Mouse (Mus musculus): ENCODE results near the gene Mitf.

Mitf gene

DNA sequence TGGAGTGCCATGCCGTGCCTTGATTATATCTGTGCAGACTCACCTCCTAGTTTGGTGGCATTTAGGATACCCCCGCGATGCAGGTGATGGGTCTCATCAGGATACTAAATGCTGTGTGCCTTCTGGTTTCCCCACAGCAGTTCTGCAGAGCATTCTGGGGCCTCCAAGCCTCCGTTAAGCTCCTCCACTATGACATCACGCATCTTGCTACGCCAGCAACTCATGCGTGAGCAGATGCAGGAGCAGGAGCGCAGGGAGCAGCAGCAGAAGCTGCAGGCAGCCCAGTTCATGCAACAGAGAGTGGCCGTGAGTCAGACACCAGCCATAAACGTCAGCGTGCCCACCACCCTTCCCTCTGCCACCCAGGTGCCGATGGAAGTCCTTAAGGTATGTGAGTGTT, 134.1 kb downstream of the Mitf start:
- in situ Hi-C loops (cut with MboI): no loop called here

DNA sequence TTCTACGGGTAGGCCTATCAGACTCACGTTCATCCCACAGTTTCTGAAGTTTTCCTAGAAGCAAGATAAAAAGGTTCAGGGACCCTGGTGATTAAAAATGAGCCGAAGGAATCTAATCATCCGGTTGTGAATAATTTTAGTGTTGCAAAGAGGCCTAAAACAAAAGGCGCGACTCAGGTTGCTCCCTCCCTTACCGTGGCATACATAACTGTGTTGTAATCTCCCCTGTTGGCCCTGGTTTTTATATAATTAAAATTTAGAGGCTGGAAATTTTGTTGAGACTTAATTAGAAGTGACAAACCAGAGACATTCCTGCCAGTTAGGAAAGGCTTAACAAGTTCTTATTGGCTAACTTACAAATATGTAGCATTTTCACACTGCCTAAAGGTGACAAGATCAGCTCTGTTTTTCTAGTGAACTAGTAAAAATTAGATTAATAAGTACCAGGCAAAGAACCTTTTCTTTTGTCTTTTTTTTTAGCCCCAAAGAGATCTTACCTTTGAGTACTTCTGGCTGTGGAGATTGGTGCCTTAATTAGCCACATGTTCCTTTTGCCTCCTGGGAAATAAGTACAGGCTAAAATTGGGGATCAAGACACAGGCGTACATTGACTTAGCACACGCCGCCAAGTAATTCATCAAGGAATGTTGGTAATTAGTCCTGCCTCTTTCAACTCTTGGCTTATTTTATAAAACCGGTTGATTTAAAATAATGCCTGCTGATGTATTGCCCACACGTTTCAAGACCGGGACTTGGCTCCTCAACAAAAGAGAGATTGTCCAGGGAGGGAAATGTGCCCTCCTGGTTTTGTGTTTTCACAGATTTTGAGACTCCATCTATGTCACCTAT, 143.4 kb downstream of the Mitf start:
- in situ Hi-C loops (cut with MboI): no loop called here

DNA sequence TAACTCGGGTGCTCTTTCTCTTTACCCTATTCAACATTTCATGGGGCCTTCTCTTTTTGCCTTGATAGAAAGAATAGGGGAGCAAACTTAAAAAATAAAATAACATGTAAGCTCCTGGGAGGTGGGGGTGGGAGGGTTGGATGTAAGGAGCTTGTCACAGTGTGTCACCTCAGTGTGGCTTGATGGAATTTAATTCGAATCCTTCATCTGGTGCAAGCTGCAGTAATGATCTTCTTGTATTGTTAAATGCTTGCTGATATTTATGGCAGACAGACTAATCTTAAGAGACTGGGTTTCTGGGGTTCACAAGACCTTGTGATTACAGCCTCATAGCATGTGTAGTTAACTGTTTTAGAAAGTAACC, 144.0 kb downstream of the Mitf start:
- in situ Hi-C loops (cut with MboI): no loop called here

DNA sequence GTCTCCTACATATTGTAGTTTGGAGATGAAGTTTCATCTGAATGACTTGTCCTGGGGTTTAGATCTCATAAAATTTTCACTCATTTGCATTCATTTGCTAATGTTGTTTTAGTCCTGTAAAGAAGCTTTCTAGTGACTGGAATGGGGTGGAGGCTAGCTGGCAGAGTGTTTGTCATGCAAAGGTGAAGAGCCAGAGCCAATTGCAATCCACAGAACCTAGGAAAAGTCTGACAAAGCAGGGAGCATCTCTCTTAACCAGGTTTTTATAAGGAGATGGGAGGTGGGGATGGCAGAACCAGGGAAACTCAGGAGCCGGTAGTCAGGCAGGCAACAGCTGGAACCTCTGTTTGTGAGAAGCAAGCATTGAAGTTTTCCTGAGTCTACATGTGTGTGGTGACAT, 144.9 kb downstream of the Mitf start:
- in situ Hi-C loops (cut with MboI): no loop called here

DNA sequence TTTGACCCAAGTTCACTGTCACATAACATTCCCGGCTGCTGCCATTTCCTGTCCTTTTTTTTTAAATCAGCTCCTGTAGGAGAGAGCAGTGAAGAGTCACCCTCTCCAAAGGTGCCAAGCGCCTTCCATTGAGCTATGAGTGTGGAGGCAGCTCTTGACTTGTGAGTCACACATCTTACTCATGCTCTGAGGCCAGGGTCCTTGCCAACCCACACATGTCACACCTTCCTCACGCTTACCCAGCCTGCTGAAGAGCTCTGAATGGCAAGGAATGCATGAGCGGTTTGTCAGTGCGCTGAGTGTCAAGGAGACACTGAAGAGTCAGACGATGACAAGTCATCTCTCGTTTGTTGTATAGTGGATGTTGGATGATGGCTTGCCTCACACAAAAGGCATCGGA, 146.0 kb downstream of the Mitf start:
- in situ Hi-C loops (cut with MboI): no loop called here

DNA sequence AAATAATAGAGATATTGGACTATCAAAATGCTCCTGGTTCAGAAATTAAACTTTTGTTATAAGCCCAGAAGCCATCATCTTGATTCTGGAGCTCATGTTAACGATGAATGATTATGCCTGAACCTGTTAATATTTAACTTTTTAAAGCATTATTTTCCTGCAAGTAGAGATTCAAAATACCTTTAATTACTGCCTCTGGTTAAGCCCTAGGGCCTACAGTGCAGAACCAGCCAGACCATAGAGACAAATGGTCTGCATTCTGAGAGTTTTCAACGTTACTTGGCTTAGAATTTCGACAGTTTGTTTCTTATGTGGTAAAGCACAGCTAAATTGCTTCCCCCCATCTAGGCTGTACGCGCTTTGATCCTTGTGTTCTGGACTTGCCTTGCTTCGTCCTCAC, 149.3 kb downstream of the Mitf start:
- in situ Hi-C loops (cut with MboI): no loop called here

DNA sequence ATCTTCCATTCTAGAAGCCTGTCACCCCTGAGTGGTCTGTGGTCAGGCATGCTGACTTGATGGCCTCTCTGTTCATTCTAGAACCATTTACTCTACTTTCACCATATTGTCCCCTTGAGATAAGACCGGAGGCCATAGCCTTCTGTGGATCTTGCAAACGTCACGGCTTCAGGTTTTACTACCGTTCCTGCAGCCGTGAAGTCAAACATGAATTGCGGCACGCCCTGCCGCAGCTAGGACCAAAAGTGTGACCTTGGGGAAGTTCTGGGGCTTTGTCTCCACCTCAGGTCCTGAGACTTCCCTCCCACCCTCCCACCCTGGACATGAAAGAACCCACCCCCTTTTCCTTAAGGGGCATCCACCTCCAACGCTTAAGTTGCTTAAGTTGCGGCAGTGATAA, 149.8 kb downstream of the Mitf start:
- in situ Hi-C loops (cut with MboI): no loop called here

DNA sequence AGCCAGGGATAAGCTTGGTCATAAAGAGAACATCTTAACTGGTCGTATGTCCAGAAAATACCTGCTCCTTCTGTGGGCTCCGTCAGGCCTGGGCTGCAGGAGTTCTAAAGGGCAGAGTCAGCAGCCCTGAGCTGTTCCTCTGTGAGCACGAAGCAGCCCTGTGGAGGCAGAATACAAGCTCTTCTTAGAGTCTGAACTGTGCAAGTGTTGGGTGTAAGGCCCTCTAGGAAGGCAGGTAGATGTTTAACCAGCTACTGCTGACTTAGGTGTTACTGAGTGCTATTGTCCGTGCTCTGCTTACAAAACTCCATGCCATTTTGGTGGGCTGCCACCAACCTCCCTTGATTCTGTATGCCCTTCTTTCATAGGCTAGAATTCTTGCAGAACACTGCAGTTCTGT, 151.4 kb downstream of the Mitf start:
- in situ Hi-C loops (cut with MboI): no loop called here

DNA sequence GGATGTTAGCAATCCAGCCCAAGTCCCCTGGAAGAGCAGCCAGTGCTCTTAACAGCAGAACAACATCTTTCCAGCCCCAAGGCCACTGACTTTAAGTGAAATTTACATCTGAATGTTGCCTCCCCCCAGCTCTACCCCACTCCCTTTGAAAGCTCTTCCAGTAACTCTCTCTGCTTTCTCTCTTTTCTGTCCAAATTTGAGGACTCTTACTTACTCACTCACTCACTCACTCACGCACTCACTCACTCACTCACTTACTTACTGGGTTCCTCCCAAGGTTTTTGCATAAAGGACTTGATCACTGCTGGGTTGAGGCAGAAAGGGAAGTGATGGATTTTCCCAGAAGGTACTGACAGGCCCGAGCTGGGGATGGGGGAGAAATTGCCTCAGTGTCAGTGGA, 154.9 kb downstream of the Mitf start:
- in situ Hi-C loops (cut with MboI): no loop called here

DNA sequence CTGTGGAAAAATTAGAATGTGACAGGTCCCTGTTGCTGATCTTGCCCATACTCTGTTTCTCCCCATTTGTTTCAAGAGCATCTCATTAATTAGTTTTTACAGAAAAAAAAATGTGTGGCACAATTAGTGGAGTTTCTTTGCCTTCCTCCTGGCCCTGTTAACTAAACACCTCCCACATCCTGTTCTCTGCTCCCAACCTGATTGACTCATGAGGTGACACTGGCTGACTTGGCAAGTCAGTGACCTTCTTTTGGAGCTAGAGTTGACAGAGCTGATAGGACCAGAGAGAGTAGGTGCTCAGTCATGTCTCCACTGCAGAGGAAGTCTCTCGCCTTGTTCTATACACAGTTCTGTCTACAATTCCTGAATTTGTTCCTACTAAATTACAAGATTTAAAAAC, 155.5 kb downstream of the Mitf start:
- in situ Hi-C loops (cut with MboI): no loop called here

DNA sequence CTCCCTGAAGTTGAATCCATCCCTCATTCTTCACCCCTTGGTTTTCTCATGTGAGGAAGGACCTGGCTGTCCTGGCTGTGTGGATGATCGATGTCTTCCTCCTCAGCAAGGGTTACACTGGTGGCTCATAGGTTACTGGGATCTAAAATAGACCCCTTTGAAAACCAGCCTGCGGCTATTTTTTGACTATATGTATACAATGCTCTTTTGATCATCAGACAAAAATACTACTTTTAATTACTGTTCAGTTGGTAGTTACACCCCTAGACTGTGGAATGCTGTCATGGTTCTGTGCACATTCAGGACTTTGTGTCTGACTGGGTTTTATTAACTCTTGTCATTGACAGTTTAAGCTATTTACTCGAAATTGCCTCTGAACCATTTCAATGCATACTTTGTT, 157.9 kb downstream of the Mitf start:
- in situ Hi-C loops (cut with MboI): no loop called here

DNA sequence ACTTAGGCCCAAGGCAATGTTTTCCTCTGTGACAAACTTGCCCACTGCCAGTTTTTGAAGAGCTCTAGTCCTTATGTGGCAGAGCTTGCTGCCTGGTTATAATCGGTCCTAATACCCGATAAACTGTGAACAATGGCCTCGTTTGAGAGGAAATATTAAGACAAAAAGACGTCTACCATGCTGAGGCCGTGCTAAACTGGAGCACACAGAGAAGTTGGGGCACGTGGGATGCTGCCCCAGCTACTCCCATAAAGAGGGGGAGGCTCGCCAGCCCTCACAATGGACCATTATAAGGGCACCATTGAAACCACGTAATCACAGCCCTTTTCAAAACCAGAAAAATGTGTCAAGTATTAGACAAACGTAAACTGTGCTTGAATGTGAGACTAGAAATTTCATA, 174.8 kb downstream of the Mitf start:
- in situ Hi-C loops (cut with MboI): no loop called here

DNA sequence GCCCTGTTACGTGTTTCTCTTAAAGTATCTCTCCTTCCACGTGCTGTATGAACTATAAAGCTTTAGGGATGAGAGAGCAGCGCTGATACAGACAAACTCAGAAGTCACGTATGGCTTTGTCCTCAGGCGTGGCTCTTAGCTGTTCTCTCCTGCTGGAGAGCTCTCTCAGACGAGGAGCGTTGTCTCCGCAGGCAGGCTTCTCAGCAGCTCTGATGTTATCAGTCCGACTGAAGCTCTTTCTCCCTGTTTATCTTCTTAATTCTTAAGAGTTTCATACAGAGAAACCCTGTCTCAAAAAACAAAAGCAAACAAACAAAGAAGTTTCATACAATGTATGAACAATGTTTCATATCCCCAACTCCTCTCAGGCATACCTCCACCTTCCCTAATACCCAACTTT, 178.8 kb downstream of the Mitf start:
- in situ Hi-C loops (cut with MboI): no loop called here

DNA sequence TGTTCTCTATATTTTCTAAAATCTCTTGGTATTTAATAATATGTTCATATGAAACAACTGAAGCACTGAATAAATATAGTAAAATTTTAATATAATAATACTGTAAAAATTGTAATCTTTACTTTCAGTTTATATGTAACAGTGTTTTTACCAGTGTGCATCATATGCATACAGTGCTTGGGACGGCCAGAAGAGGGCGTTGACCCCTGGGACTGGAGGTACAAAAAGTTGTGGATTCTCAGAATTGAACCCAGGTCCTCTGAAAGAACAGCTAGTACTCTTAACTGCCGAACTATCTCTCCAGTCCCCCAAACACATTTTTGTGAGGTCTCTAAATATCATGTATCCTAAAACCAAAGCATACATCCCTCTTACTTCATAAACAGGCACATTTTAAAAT, 179.6 kb downstream of the Mitf start:
- in situ Hi-C loops (cut with MboI): no loop called here

DNA sequence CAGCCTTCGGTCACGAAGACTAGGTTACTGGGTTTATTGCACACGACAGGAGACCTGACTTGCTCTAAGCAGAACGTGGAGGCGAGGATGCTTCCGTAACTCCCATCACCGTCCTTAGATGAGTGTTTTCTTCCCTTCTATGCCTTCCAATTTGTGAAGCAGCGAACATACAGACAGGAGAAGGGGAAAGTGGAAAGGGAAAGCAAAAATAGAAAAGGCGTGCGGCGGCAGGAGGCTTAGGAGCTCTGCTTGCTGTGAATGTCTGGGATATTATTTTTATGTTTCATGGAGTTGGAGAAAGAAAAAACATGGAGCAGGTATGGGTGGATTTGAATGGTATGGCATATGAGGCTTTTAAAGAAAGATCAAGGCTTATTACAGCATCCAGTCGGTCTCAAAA, 186.7 kb downstream of the Mitf start:
- in situ Hi-C loops (cut with MboI): no loop called here

DNA sequence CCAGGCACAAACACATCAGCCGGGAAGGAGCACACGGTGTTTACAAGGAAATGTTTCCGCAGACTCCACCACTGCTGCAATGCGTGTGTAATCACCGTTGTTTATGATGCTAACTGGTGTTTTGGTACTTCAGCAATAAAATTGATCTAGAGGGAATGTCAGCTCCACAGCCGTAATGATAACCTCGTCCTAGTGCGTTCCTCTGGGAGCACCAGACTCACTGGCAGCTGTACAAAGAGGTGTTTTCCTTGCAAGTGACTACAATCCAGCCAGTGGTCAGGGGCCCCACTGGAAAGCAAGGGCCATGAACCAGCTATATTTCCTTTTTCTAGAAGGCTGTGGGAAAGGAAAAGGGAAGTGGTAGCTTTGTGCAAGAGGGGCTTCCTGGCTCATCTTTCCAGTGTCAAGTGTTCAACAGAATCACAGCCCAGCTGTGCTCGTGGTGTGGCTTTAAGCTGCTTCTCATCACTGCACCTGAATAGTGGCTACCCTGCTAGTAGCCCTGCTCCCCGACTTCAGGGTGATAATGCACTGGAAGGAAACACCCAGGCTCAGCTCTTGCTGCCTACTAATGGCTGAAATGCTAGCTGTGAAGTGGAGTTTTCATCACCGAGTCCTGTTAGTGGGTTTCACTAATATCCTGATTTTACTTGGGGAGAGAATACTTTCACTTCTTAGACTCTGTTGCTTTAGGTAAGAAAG, 188.9 kb downstream of the Mitf start:
- in situ Hi-C loops (cut with MboI): no loop called here

DNA sequence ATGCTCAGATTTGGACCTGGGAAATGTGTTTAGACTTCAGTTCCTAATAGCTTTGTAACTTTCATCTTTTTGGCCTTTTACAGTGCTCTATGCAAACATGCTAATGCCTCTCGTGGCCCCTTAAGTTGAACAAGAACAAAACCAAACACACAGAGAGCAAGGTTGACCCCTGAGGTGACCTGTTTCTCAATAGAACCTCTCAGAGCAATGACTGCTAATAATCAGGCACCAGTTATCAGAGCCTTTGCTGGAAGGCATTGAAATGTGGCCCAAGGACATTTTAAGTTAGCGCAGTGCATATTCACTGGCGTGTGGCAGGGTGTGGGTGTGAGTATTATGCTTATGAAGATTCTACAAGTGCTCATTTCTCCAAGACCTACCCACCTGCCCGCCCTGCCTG, 194.7 kb downstream of the Mitf start:
- in situ Hi-C loops (cut with MboI): no loop called here

DNA sequence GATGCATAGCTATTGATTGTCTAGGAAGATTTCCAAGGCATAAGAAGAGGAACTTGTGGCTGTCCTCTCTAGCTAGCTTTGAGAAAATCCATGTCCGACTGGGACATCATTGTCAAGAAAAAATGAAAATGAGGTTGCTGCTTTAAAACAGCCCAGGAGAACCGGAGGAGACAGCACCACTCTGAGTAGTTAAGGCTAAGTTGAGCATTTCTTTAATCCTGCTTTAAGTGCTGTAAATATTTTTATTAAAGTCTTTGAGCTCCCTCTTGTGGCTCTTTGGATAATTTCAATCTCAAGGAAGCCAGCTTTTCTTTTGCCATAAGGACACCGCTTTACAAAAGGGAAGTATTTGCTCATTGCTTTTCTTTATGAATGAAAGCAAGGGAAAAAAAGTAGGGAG, 196.3 kb downstream of the Mitf start:
- in situ Hi-C loops (cut with MboI): no loop called here

DNA sequence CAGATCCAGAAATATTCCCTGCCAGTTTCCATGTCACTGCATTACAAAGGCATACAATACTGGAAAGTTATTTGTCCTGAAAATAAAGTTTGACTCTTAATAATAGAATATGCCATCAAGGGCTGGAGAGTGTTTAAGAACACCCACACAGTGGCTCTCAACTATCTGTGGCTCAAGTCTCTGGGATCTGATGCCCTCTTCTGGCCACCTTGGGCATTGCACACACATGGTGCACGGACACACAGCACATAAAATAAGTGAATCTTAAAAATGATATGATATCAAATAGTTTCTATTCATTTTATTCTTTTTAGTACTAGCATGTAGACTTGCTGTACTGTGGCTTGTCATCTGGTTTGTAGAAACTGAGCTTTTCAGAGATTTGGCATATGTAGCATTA, 198.7 kb downstream of the Mitf start:
- in situ Hi-C loops (cut with MboI): no loop called here

DNA sequence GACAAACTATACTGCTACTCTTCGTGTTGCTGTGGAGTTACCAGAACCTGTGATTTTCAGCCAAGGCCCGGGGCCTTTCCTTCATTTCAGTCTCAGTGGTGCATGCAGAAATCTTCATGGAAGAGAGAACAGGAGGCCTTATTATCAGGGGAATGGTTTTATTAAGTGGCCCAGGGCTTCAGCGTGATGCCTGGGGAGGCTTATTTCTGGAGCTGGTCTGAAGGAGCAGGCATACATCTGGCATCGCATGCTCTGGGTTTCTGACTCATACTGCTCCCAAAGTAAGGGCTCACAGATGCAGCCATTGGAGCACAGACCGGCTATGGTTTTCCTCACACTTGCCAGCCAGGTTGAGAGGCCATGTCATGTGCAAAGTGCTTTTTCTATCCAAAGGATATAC, 208.2 kb downstream of the Mitf start:
- in situ Hi-C loops (cut with MboI): no loop called here

DNA sequence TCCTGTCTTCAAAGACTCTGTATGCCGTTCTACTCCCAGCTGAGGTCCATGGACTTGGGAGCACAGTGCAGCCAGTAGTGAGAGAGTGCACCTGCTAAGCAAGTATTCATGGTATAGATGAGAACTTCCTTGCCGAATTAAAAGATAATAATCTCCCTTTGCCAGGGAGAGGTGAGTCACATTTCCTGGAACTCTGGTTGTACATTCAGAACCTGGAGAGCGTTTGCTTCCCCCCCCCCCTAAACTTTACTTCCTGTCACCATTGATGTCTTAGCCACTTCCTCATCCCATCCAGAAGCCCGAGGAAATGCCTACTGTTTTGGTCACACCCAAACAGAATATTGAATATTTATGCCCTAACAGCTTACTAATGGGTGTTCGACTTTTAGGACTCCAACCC, 209.0 kb downstream of the Mitf start:
- in situ Hi-C loops (cut with MboI): no loop called here

DNA sequence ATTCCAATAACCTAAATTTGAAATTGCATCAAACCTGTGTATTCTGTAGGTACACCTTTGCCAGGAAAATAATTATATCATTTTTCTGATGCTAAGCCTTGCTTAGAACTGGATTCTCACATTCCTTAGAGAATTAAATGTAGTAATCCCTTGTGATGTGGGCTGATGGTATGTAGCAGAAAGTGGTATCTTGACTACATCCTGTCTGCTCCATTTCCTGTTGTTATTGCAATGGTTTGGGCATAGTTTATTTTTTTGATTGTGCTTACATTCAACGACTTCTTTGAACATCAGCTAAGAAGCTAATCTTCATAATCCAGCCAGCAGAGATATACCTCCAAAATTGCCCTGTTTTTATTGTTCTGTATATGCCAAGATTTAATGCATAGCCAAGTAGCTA, 217.0 kb downstream of the Mitf start:
- in situ Hi-C loops (cut with MboI): no loop called here

DNA sequence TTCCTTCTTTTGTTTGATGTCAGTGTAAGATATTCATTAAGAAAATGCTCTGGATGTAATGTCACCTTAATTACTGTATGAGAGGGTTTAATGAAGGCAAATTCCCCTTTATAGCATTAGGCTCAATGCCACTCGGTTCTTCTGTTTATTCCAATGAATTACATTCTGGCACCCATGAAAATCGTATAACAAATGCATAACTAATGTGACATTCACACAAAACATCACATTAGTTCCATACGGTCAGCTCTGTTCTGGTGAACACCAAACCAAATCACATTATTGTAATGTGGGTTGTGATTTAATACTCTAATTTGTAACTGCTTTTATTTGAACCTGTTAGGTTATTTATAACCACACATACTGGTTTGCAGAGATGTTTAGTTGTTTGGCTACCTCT, 231.7 kb downstream of the Mitf start:
- in situ Hi-C loops (cut with MboI): no loop called here

DNA sequence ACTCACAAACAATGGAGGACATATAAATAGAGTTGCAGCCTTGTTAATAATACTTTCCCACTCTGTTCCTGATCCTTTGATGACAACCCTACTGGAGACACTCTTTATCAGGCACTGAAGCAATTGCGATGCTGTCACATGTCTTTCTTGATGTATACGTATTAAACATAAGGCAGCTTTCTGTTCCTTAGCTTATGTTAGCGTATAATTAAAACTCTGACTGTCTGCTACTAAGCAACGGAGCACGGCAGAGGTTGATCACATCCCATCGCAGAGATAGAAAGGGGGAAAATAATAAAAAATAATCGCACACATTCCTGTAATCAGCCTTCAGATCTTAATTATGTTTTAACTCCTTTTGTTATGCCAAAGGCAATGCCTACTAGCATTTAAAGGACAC, 234.9 kb downstream of the Mitf start:
- in situ Hi-C loops (cut with MboI): no loop called here
